Mouse (Mus musculus): ENCODE measurements at regions not wholly inside any gene's neighbourhood (a gene's known extent, or its start where the extent isn't known, plus 50 kb on each side); places are given as distances from the start of the nearest gene placed in this dataset.

DNA sequence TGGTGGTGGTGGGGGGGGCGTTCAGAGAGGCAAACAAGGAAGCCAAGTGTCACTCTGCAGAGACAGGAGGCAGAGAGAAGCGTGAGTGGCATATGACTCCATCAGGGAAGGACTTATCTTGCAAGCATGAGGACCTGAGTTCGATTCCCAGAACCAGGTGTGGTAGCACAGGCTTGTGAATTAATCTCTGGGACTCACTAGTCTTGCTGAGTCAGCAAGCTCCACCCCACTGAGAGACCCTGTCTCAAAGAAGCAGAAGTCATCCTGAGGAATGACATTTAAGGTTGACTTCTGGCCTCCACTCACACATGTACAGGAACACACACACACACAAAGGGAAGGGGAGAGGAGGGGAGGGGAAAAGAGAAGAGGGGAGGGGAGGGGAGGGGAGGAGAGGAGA lies 156.5 kb downstream of the Rplp1 start:
- DNase-seq (ENCODE audit: low read depth) = no peak

DNA sequence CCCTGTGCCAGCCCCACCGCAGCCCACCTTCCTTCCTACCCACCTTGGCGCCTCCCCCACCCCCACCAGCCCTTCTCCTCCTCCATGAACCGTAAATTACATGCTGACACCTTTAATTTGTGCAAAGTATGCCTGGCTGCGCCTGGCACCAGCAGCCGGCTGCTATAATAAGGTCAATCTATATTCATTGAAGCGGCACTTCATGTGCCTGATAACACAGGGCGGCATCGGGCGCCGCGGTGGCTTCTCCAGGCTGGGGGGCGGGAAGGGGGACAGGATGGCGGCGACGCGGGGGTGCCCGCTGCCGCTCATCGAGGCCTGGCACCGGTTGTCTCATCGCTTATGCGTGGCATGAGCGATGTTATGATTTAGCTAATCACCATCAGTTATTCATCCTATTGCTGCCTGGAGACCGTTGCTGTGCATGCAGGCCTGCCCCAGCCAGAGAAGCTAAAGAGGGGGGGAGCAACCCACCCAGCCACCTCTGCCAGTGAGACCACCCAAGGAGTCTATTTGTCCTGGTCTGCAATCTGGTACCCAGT lies 157.5 kb downstream of the Rplp1 start:
- DNase-seq (ENCODE audit: low read depth) = no peak

DNA sequence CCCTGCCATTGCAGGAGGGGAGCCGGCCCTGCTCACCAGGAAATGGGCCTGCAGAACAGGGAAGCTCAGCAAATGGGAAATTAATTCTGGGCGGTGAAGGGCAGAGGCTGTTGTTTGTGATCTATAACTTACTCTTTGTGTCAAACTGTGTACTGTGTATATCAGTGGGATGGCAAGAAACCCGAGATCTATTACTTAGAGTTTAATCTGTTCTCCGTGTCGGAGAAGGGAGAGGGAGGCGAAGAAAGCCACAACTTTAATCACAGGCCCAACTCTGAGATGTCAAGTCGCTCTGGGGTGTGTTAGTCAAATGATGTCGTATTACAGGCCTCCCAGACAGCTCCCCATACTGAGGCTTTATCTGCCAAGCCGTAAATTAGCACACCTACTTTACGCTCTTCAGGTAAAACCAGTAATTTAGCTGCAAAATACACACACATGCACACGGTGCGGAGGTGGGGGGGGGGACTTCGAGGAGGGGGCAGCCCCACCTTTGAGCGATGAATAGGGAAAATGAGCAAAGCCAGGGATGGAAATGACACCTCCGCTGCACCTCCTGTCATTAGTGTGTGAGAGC lies 158.0 kb downstream of the Rplp1 start:
- no peak for DNase-seq (ENCODE audit: low read depth)

DNA sequence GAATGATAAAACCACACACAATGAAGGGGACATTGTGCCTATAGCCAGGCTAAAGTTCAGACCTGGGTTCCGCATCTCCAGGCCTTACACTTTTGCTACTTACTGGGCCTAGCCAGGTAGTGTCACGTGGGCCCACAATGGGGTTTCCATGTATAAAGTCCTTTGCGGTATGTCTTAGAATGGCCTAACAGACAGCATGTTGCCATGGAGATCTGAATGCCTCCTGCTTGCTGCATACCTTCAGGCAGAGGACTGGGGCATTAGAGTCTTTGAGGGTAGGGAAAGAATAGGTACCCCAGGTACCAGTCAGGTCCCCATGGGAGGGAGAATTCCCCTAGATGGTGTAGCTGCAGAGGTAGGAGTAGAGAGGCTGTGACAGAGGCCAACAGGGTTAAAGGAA lies 159.0 kb downstream of the Rplp1 start:
- DNase-seq (ENCODE audit: low read depth) = no peak

DNA sequence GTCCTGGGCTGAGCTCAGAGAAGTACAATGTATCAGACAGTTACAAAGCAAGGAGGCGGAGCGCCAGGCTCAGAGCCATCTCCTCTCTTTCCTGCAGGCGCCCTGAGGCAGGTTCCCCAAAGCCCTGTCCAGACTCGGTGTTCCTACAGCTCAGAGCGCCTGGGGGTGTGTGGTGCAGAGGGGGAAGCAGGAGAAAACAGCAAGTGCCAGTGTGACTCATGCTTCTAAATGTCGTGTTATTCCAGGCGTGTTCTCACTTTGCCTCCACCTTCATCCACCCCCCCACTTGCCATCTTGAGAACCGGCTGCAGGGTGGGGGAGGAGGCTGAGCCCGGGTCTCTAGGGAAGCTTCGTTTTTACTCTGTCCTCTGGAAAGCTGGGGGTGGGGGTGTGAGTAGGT lies 160.5 kb downstream of the Rplp1 start:
- peak; percentile 66 for DNase-seq (ENCODE audit: low read depth)

DNA sequence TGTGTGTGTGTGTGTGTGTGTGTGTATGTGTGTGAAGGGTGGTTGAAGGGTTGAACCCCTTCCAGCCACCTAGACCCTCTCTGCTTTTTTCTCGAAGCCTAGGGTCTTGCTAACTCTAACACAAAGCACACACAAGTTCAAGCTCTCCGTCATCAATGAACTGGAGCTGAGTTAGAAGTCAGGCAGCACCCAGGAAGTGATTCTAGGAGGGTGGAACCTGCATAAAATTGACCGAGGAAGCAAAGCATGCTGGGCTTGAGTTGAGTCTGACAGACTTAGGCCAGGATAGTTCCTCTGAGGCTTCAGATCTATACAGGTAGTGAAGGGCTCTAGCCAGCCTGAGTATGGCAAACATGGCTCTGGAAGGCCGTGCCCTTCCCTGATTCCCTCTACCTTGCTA lies 165.1 kb downstream of the Rplp1 start:
- DNase-seq (ENCODE audit: low read depth) = peak; percentile 69

DNA sequence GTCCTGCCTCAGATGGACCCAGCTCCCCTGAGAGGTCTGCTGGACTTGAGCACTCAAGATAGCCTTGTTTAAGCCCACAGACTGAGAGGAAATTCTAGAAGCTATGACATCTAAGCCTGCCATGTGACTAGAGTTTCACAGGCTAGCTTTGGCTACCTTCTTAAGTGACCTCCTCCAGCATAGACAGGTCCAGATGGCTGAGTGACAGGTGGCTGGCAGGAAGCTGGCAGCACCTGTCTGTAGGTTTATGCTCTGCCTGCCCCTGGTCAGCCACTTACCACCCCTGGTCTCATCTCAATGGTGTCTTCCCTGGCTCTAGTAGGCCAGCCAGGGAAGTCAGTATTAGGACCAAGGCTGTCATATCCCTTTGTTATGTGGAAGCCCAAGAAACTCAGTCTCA lies 165.9 kb downstream of the Rplp1 start:
- no peak for DNase-seq (ENCODE audit: low read depth)

DNA sequence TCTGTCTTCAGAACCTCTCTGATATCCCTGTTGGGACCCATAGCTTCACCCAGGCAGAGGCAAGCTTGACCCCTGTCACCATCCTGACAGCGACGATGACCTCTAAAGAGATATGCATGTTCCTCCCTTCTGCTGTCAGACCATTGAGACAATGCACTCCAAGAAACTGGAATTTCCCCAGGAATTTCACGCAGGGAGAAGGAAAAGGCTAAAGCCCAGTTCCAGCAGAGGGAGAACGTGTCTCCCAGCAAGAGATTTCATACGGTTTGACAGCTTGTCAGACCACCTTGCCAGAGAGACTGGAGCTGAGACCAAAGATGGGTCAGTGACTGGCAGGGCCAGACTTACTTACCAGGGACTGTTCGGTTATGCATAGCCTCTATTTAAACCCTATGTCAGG lies 167.9 kb downstream of the Rplp1 start:
- DNase-seq (ENCODE audit: low read depth) = no peak

DNA sequence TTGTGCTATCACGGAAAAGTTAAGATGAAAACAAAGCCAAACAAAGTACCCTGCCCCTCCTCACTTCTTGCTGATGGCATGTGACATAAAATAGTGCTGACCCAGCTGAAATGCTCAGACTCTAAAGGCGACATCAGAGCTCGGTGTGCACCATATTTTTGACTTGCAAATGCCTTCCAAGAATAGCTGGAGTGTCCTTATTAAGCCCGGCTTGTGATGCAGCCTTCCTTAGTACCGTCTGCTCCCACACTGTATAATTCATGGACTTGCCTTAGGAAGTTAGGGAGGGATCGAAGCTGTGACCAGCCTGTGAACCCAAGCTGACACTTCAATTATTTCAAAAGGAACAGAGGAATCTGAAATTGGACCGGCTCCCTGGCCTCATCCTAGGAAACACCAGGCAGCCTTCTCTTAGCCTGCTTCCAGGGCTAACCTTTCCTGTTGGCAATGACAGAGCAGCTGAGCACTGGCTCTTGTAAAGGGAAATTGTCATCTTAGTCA lies 169.0 kb downstream of the Rplp1 start:
- DNase-seq (ENCODE audit: low read depth) = no peak

DNA sequence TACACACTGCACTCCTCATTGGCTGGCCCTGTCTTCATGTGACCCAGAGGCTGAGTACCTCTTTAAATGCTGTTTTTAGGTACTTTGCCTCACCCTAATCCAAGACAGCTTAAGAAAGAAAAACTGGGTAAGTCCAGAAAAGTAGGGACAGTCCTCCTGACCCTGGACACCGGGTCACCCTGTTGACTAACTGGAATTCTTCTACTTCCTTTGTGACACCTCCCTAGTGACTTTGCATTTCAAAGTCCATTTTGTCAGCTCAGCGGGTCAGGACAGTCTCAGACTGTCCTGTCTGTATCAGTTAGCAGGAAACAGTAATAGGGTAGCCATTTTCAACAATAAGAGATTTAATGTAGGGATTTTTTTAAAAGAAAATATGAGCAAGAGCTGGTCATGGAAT lies 180.8 kb downstream of the Rplp1 start:
- no peak for DNase-seq (ENCODE audit: low read depth)

DNA sequence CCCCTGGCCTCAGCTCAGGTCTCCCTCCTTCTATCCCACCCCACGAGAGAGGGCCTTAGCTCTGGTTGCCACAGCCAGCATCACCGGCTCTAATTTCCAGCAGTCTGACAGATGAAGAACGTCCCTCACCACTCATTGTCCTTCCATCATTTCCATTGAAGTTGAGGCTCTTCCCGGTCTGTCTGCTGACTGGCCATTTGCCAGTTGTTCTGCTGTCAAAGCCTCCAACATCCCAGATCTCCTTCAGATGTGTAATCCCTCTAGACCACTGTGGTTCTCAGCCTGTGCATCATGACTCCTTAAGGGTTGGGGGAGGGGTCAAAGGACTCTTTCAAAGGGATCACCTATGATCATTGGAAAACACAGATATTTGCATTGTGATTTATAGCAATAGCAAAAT lies 181.6 kb downstream of the Rplp1 start:
- DNase-seq (ENCODE audit: low read depth) = no peak

DNA sequence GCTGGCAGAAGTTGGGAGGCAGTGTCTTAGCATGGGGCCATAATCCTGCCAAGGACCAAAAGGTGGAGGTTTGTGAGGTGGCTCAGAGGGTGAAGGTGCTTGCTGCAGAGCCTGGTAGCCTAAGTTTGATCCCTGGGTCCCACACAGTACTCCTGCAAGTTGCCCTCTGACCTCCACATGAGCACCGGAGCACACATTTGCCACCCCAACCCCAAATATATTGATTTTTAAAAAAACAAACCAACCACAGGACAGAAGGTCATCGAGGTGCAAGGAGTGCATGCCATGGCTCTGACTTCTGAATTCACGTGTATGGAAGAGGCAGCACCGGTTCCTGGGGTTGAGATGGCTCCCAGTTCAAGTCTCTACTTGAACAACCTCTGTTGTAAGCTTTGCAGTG lies 186.2 kb downstream of the Rplp1 start:
- DNase-seq (ENCODE audit: low read depth) = no peak

DNA sequence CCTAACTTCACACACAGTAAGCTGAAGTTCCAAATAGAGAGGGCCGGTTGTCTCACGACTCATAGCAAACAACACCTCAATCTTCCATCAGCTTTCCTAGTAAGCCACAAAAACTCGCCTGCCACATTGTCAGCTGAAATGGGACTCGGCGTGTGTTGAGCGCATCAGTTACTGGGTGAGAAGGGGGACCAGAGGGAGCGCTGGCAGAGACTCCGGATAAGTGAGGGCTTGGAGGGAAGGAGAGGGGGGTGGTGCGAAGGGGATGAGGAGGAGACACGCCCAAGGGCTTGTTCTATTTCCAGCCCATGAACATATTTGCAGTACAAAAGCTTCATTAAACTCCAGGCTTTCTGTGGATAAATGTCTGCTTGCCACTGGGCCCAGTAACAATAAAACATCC lies 186.7 kb downstream of the Rplp1 start:
- no peak for DNase-seq (ENCODE audit: low read depth)

DNA sequence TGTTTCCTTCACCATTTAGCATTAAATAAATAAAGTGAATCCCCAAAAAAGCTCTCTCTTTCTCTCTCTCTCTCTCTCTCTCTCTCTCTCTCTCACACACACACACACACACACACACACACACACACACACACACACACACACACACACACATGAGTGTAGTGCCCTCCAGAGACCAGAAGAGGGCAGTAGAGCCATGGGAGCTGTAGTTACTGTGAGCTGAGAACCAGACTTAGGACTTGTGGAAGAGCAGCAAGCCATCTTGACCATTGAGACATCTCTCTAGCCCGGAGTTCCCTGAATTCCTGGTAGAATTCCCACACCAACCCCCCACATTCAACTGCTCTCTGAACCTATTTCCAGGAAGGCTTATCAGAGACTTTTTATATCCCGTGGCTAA lies 190.3 kb downstream of the Rplp1 start:
- DNase-seq (ENCODE audit: low read depth) = peak; percentile 49

DNA sequence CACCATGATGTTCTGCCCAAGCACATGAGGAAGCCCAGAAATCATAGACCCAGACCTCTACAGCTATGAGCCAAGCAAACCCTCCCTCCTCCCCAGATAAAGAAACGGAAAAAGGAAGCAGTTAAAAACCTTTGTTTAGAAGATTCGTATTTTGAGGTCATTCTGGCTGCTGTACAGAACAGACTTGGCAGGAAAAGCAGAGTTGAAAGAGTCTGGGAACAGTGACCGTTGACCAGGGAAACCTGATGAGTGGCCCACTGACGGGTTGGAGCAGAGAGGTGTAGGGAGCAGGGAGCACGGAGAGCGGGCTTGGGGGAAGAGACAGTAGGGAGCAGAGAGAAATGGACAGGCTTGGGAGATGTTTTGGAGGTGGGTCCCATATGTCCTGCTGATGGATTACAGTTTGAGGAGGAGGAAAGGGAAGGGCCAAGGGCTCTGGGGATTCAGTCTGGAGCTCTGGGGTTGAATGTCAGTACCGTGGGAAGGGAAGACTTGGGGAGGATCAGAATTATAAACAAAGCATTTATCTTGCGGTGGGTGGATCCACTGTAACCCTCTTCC lies 191.2 kb downstream of the Rplp1 start:
- peak; percentile 24 for DNase-seq (ENCODE audit: low read depth)

DNA sequence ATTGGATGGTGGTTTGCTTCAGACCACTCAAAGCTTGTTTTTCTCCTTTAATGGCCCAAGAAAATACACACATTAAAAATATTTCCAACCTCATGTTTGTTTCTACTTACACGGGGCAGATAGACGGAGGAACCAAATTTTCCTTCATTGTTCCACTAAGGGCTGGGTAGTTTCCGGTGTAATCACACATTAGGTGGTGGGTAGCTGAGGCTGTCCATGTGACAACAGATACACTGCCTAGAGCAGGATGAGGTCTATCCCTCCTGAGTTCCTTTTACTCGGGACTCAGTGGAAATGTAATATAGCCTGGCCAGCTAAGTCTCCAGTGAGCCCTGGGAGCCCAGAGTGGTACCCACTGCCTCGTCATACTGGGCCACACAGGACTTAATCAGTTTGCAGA lies 192.5 kb downstream of the Rplp1 start:
- no peak for DNase-seq (ENCODE audit: low read depth)

DNA sequence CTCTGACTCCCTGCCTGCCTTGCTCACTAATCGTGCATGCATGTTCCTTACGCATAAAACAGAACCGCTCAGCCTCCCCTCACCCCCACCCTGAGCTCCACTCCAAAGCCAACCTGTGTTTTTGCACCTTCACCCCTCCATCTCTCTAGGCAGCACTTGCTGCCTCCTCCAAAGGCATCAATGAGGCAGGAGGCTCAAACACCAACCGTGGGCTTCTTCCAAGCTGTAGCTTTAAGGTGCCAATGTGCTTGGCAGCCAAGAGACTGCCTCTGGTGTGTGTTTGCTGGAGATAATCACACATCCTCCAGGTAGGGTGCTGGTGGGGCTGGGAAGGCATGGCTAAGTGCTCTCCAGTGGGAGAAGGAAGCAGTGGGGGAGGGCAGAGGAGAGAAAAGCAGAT lies 193.3 kb downstream of the Rplp1 start:
- DNase-seq (ENCODE audit: low read depth) = no peak

DNA sequence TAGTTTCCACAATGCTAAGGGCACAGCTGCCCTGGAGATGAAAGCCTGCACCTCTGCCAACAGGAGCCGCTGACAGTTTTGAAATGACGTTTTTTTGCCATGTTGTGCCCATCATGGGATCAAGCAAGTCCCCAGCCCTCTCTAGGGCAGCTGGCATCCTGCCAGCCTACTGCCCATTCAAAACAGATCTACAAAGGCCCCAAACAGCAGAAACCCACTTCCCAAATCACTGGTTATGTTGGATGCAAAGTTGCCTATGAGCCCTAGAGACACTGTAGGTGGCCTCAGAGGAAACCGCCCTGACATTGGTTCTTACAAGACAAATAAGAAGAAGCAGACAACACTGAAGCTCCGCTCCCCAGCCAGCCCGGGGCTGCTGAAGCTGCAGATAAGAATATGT lies 194.1 kb downstream of the Rplp1 start:
- peak; percentile 63 for DNase-seq (ENCODE audit: low read depth)

DNA sequence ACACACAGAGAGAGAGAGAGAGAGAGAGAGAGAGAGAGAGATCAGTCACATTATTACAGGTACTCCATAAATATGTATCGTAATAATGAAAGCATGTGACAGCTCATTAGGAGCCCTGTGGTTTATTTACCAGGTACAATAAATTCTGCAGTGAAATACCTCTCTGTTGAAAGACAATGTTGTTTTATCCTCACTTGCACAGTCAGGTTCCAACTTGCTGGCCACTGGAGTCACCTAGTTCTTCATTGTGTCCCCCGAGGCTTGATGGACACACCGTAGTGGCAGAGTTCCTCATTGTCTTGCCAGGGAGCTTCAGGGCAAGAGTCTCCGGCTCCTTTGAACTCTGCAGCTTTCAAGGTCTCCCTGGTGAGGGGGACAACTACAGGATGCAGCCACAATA lies 197.6 kb downstream of the Rplp1 start:
- no peak for DNase-seq (ENCODE audit: low read depth)

DNA sequence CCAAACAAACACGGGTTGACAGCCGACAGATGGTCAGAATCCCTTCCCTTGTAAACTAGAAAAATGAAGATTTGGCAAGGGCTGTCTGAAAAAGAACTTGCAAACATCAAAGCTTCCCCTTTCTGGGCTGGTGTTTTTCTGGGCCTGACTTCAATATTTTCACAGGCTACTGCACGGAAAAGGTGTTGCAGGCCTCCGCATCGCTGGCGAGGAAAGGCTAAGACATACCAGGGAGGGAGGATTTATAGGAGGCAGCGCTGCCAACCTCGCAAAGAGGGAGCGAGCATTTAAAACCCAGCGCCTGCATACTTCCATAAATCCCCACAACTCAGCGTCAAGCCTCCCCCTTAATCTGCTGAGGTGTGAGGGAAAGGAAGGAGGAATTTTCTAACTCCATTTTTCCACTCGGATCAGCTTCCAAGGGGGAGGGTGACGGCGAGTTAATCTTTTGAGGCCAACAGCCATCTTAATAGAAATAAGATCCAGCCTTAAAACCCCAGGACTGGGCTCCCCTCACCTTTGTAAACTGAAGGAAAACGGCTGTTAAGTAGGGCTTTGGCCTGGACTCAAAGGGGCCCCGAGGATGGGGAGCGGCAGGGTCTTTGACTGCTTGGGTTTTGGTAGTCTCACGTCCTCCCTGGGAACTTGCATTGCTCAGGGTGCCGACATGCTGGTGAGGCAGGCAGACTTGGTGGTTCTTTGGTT lies 199.9 kb downstream of the Rplp1 start:
- DNase-seq (ENCODE audit: low read depth) = no peak

DNA sequence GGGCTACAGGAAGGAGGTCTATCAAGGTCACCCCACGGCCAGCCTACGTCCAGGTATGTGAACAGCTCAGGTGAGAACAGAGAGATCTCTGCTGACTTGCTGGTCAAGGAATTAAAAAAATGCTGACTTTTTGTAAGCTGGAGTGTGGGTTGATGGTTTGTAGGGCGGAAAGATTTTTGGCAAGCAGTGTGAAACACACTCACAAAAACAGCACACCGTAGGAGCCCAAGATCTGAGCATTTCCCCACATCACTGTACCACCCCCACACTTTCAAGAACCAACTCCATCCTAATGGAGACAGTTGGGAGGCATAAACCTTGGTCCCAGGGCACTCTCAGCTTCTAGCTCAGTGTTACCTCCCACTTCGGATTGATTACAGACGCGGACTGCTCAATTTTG lies 200.5 kb downstream of the Rplp1 start:
- no peak for DNase-seq (ENCODE audit: low read depth)

DNA sequence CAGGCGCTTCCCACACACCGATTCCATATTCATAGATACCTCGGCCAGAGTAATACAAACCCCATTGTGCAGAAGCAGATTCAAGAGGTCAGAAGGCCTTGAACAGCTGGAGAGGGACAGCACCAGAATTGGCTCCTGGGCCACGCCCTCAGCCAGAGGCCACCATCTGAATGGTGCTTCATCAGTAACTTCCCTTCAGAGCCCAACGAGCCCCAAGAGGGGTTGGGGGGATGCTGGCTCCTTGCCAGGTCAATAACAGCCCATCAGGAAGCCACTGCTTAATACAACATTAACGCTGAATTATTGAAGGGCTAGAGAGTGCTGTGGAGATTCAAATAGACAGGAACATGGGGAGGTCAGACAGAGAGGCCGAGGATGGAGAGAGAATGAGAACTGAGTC lies 203.0 kb downstream of the Rplp1 start:
- no peak for DNase-seq (ENCODE audit: low read depth)

DNA sequence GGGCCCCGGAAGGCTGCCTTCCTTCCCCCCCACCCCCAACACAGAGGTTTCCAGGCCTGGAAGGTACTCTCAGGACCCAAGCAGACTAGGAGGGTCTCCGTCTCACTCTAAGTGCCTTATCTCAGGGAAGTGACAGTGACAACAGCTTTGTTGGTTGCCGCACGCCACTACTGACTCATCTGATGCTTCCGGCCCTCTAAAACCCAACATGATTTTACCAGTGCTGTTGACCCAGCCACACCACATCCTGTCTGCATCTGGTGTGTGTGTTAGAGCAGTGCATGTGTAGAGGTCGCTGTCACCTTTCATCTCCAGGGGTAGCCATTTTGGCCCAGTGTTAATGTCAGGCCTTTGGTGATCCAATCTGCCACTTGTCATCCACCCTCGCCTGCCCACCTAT lies 206.5 kb downstream of the Rplp1 start:
- peak; percentile 88 for DNase-seq (ENCODE audit: low read depth)

DNA sequence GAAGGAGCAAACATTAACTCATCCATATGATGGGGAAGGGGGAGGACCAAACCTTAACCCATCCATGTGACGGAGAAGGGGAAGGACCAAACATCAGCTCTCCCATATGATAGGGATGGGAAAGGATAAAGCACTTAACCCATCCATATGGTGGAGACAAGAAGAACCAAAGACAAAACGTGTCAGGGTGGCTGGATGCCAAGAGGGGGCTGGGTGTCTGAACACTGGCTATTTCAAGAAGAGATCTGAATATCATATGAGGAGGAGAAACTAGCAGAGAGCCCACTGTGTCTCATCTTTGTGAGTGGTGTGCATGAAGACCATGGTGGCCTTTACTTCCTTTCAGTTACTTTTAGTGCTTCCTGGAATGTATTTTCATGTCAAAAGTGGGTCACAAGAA lies 207.0 kb downstream of the Rplp1 start:
- no peak for DNase-seq (ENCODE audit: low read depth)
